Mouse (Mus musculus) myocyte (in vitro differentiated cells): Measurements from ENCODE around the gene Chrne.
A peak's percentile ranks its signal among the peaks of the same experiment; 100 is the strongest.

ENCODE experiments used
- CEBPB ChIP-seq: IDR thresholded peaks from 2 replicates; pipeline ENCODE4 v1.6.1; 2011; ENCODE audit warnings: mild to moderate bottlenecking, moderate library complexity; ENCODE audit not compliant: poor library complexity, insufficient read depth, severe bottlenecking
- E2F4 ChIP-seq: IDR thresholded peaks from one replicate; pipeline ENCODE4 v1.6.1; 2011; ENCODE audit warnings: mild to moderate bottlenecking, control low read depth, moderate library complexity; ENCODE audit not compliant: insufficient read depth
- MAX ChIP-seq: IDR thresholded peaks from one replicate; pipeline ENCODE4 v1.6.1; 2011; ENCODE audit warnings: low read depth, mild to moderate bottlenecking, control low read depth
- MYOD1 ChIP-seq, 3 experiments: IDR thresholded peaks; one replicate each; pipeline ENCODE4 v1.6.1; 2011; ENCODE audit warnings: control low read depth in 2 of 3, low read depth in 2 of 3, mild to moderate bottlenecking in 2 of 3, moderate library complexity in 1 of 3; ENCODE audit not compliant: insufficient read length in 2 of 3, control insufficient read depth in 1 of 3
- MYOG ChIP-seq, 3 experiments: IDR thresholded peaks; one replicate each; pipeline ENCODE4 v1.6.1; 2011; ENCODE audit warnings: control low read depth in 2 of 3, low read depth in 2 of 3, mild to moderate bottlenecking in 2 of 3; ENCODE audit not compliant: insufficient read length in 2 of 3, control insufficient read depth in 1 of 3, insufficient read depth in 1 of 3
- POLR2A ChIP-seq: IDR thresholded peaks from one replicate; pipeline ENCODE4 v1.6.1; 2011; ENCODE audit warnings: low read depth, mild to moderate bottlenecking, control low read depth, moderate library complexity; ENCODE audit not compliant: insufficient read length
- POLR2AphosphoS2 ChIP-seq: IDR thresholded peaks from one replicate; pipeline ENCODE4 v1.6.1; 2011; ENCODE audit warnings: low read depth, control low read depth; ENCODE audit not compliant: insufficient read length
- REST ChIP-seq: IDR thresholded peaks from one replicate; pipeline ENCODE4 v1.6.1; 2011; ENCODE audit warnings: mild to moderate bottlenecking, control low read depth, moderate library complexity; ENCODE audit not compliant: insufficient read depth, insufficient read length
- SRF ChIP-seq: IDR thresholded peaks from one replicate; pipeline ENCODE4 v1.6.1; 2011; ENCODE audit warnings: low read depth; ENCODE audit not compliant: control insufficient read depth, insufficient read length
- TCF12 ChIP-seq: IDR thresholded peaks from one replicate; pipeline ENCODE4 v1.6.1; 2011; ENCODE audit warnings: mild to moderate bottlenecking, control low read depth; ENCODE audit not compliant: poor library complexity, insufficient read depth, severe bottlenecking
- TCF3 ChIP-seq: IDR thresholded peaks from one replicate; pipeline ENCODE4 v1.6.1; 2011; ENCODE audit warnings: low read depth, control low read depth; ENCODE audit not compliant: insufficient read length
- USF1 ChIP-seq: IDR thresholded peaks from one replicate; pipeline ENCODE4 v1.6.1; 2011; ENCODE audit warnings: low read depth, mild to moderate bottlenecking, control low read depth, moderate library complexity

DNA sequence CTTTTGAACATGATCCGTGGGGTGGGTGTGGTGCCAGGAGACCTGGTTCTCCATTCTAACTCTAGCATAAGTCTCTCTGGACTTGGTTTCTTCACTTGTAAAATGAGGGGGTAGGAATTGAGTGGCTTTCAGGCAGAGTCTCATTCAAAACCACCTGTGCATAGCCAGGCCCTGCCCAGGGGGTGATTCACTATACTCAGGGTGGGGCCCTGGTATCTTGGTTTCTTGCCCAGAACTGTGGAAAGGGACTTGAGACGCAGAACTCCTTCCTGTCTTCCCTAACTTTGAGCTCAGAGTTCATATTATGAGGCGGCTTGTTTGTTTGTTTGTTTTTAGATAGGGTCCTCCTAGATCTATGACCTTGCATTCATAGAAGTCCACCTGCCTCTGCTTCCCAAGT is 41.8 kb downstream of the Chrne start:
- TF ChIP-seq POLR2A (no peak), MAX (no peak), USF1 (no peak), E2F4 (no peak), SRF (no peak), POLR2AphosphoS2 (no peak), MYOD1 (IDR thresholded peaks at IDR 0.05; ENCODE audit: control insufficient read depth in 1 of 3, insufficient read length in 2 of 3, low read depth in 2 of 3) (peak in 2 of 3 experiments; percentile 23 to 74), MYOG (IDR thresholded peaks at IDR 0.05; ENCODE audit: control insufficient read depth in 1 of 3, insufficient read depth in 1 of 3, insufficient read length in 2 of 3, low read depth in 2 of 3) (peak in 1 of 3 experiments; percentile 31), CEBPB (no peak), TCF12 (no peak), TCF3 (no peak), REST (no peak)
